Mouse (Mus musculus) ES-CJ7 (cell line): ENCODE measurements at regions not wholly inside any gene's neighbourhood (a gene's known extent, or its start where the extent isn't known, plus 50 kb on each side); places are given as distances from the start of the nearest gene placed in this dataset.

Experiments
- DNase-seq: peaks from one replicate; pipeline ENCODE4 v3.0.0; 2011; ENCODE audit warnings: low read depth, low spot score

GRCm38 (mm10) chr5:51763599-51763998 lies 196.1 kb upstream of the Ppargc1a start:
- DNase-seq = no peak

- DNase-seq = no peak
Observed at GRCm38 (mm10) chr5:51762352-51762751, 194.8 kb upstream of the Ppargc1a start.

DNA sequence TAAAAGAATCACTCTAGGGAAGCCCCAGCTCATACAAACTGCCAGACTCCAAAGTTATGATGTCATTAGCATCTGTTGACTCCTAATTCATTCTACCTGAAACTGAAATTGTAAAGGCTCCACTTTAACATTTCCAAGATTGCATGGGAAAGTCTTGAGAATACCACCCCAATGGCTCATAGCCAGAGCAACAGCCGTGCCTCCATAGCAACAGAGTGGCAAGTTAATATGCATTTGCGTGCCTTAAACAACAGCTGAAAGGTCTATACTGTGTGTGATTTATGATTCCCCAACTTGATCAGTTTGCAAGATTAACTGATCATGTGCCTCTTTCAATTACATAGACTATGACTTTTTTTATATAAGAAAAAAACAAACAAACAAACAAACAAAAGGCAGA lies 190.8 kb upstream of the Ppargc1a start:
- DNase-seq = no peak

DNA sequence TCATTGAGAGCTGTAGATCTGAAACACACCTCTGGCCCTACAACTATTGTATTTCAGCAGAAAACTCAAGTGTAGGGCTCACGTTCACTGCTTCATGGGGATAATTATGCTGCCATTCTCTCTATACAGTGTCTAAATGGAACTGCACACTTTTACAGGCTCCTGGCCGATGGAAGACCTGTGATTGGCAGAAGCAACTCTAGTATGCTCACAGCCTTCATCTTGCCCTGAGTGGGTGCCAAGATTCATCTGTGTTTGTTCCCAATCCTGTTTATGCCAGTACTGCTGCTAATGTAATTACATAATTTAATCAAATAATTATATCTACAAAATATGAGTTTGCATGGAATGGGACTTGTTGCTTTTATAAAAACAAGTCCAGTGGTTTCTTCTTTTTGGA lies 190.3 kb upstream of the Ppargc1a start:
- no peak for DNase-seq

DNA sequence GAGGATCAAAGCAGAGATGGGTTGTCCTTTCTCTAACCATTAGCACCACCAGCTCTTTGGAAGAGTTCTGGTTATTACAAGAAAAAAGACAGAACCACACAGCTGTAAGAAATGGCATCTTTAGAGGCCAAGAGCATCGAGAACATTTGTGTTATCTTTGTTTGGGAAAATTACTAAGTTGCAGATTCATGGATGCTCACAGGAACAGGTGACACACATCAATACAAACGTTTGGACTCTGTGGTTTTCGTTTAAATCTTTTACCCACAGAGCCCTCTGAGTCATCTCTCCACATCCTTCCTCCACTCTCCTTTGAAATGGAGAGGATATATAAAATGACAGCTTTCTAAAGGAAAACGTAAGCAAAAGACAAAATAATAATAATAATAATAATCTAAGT lies 184.5 kb upstream of the Ppargc1a start:
- DNase-seq = no peak

- DNase-seq = no peak
Observed at GRCm38 (mm10) chr5:51750456-51750855, 182.9 kb upstream of the Ppargc1a start.

DNA sequence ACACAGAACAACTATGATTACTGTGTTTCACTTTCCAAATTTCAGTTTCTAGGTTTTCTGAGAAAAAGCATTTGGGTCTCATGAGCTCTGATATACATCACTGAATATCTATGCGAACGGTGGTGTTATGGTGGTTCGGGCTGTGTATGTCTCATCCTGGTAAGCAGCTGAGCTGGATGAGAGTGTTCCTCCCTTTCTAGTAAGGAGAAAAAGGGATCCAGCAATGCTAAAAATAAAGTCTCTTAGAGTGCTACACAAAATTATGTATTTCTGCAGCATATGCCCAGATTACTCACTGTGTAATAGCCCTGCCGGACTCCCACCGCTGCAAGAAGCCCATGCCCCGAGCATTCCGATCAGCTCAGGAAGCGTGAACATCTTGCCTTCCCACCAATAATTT lies 173.4 kb upstream of the Ppargc1a start:
- DNase-seq = no peak

GRCm38 (mm10) chr5:51730241-51730640 lies 162.7 kb upstream of the Ppargc1a start:
- no peak for DNase-seq

DNA sequence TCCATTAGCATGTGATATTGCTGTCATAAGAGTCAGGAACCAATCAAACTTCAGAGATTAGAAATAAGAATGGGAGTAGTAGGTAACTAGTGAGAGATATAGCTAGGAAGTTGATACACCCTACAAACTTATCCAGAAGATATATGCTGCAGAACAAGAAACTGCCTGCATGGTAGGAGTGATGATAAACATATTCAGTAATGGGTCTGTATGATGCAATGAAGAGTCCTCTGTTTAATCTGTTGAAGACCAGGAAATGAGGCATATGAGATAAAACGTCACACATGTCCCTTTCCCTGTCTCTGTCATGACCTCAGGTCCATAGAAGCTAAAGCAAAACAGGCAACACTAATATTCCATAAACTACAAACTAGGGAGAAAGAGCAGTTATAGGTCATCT lies 162.2 kb upstream of the Ppargc1a start:
- DNase-seq = no peak

- DNase-seq = no peak
Observed at GRCm38 (mm10) chr5:51726762-51727161, 159.2 kb upstream of the Ppargc1a start.

DNA sequence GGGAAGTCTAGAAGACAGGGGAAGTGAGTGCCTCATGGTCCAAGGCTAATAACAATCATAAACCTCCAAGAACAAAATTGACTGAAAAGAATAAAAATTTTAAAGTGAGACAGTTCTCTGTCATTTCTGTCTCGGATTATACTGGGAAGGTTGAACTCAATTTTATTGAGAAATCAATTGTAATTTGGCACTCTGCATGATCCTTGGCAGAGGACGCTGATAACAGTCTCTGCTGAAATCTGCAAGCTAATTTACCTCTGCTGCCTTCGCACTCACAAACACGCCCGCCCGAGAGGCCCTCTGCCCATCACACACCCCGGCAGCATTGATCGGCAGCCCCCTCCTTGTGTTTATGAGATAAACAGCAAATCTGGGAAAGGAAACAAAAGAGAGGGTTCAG lies 151.4 kb upstream of the Ppargc1a start:
- DNase-seq = no peak

GRCm38 (mm10) chr5:51718451-51718850 lies 150.9 kb upstream of the Ppargc1a start:
- no peak for DNase-seq

- DNase-seq = no peak
Observed at GRCm38 (mm10) chr5:51711860-51712560, 144.5 kb upstream of the Ppargc1a start.

DNA sequence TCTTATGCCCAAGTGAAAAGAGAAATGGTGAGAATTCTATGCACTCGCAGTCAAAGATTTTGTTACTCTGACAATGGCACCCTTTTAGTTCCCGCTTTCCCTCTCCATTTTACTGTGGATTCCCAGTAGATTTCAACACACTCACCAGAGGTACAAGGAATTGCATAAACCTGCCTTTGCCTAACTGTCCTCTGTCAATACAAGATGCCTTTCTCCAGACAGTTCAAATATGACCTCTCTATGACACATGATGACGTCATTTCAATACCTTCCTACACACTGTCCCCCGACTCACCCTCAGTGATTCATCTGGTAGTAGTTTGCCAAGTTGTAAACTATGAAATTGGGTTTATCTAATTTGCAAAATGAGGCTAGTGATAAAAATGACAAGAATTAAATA lies 143.1 kb upstream of the Ppargc1a start:
- no peak for DNase-seq

DNA sequence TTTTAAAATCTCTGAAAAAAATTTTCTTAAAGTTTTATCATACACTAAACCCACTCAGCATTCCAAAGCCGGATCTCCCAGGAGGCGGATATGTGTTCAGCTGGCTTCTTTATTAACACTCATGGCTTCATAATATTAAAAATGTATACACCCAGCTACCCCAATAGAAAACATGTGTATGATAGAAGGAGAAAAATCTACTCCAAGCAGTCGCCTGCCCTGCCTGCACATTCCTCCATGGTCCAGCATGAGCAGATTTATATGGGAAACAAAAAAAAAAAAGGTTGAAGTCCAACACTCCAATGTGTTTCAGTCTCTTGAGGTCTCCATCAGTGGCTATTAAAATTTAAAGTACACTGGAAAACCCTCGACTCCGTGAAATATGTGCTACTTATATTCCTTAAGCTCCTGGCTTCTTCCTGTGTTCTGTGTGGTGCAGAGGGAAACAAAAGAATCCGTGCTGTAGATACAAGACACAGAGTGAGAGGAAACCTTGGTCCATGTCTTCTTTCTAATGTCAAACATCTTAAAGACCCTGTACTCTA lies 142.0 kb upstream of the Ppargc1a start:
- no peak for DNase-seq

GRCm38 (mm10) chr5:51679884-51680283 lies 112.4 kb upstream of the Ppargc1a start:
- DNase-seq = no peak

- DNase-seq = no peak
Observed at GRCm38 (mm10) chr5:51671190-51671589, 103.7 kb upstream of the Ppargc1a start.

DNA sequence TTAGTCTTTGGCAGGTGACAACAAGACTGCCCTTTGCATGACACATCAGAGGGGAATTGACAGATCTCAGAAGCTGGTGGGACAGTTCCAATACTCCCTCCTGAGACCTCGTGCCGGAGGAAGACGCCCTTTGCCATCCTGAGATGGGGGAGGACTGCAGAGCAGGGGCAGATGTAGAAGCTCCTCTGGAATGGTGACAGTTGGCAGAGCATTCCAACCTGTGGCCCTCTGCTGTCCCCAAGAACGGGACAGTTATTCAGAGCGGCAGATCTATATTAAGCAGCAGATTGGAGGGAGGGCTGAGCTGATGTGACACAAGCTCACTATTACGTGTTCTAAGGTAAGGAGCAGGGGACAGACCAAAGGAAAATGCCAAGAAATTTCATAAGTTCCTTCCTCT lies 97.7 kb upstream of the Ppargc1a start:
- DNase-seq = no peak

DNA sequence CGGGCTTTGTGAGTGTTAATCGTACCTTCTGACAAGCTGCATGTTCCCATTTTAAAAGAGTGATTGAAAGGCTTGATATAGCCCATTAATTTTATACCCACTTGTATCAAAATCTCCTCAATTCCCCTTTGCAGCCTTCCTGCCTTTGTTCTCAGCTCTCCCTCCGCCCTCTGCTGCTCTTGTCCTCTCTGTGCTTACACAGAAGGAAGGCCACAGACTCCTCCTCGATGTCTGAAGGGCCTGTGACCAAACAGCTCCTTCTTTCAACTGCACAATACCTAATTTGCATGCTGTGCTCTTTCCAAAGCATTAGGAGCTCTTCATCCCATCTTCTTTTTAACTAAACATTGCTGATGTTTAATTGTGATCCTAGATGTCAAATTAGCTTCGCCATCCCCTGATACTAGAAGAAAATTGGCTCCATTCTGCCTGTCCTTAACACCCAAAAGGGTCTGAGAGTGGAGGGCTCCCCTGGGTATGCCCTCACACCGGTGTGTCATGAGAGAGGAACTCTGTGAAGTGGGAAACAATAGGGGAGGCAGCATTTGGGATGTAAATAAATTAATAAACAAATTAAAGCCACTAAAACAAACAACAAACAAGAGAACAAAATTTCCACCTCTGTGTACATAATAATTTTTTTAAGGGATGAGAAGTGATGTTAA lies 90.8 kb upstream of the Ppargc1a start:
- no peak for DNase-seq

DNA sequence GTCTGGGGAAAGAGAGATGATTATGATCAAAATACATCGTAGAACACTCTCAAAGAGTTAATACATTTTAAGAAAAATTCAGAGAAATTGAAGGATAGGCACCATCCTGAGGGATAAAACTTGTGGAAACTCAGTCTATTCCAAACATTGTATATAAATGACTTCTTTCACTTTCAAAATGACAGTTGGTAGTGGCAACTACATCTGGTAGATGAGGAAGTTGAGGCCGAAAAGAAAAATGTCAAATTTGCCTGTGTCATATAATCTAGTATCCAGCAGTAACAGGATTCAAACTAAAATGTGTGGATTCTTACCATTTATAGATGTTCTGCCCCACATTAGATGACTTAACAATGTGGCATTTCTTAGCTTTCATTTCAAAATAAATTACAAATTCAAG lies 86.0 kb upstream of the Ppargc1a start:
- DNase-seq = no peak

- DNase-seq = no peak
Observed at GRCm38 (mm10) chr5:51624400-51624799, 56.9 kb upstream of the Ppargc1a start.
